Mouse (Mus musculus) ovary, postnatal 36 days (tissue): ENCODE measurements around the gene Adam26b.
"Not testable (repeated sequence)": the region's sequence is repeated elsewhere in the genome, so short reads cannot be mapped to it uniquely, and the experiment has no call there.

Experiments used
- DNase-seq: peaks from one replicate; pipeline ENCODE4 v3.0.0; 2022; ENCODE audit warnings: low spot score, mixed read lengths

The Adam26b gene

GRCm38 (mm10) chr8:43528006-43528405 is at the start of gene Adam26b:
Gene Adam26b (minus strand): TSS chr8:43528106.
- DNase-seq: not testable (repeated sequence)

DNA sequence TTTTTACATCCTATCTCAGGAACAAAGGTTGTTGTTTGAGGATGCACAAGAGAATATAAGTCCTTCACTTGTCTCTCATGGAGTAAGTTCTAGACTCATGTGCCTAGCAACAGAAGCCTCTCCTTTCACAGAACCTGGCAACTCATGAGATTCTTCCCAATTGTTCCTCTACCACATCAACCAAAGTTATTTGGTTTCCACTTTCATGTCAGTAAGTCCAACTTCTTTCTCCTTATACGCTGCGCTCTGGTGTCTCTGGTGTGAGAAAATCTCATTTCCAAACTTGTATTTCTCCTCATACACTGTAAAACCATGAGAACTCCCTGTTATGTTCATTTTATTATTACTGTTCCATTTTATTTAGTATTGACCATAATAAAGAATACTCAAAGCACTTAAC is 48.7 kb upstream of the Adam26b start, which contains the start of gene Adam26a:
Adam26a (minus strand) TSS at position 101 of the 400 bp plus-strand sequence.
- DNase-seq: not testable (repeated sequence)
